Mouse (Mus musculus) embryonic facial prominence, embryonic 10.5 days (tissue): ENCODE results near the gene Zdhhc19. TPM values are rescaled to one million over a fixed set of nuclear protein-coding genes. Genes with fewer than 3 reads are reported as not detected.
"Not testable (repeated sequence)": the region's sequence is repeated elsewhere in the genome, so short reads cannot be mapped to it uniquely, and the experiment has no call there.

Source experiments
- DNase-seq: peaks from one replicate; pipeline ENCODE4 v3.0.0-alpha.2; 2017; ENCODE audit warnings: low spot score
- H3K27ac ChIP-seq: fragments of 300-500 bp; sonication (generic); replicated peaks from 2 replicates; pipeline ENCODE4 v1.5.1; 2016; ENCODE audit warnings: mild to moderate bottlenecking
- H3K27me3 ChIP-seq: fragments of 300-500 bp; sonication (generic); replicated peaks from 2 replicates; pipeline ENCODE4 v1.6.1; 2016; ENCODE audit warnings: low read depth, mild to moderate bottlenecking; ENCODE audit not compliant: poor library complexity, severe bottlenecking
- H3K36me3 ChIP-seq: fragments of 300-500 bp; sonication (generic); replicated peaks from 2 replicates; pipeline ENCODE4 v1.6.1; 2016; ENCODE audit warnings: mild to moderate bottlenecking, moderate library complexity
- H3K4me1 ChIP-seq: fragments of 300-500 bp; sonication (generic); 2 replicates; pipeline ENCODE4 v1.6.1; 2016
- H3K4me3 ChIP-seq: fragments of 300-500 bp; sonication (generic); 2 replicates; pipeline ENCODE4 v1.5.1; 2016; ENCODE audit warnings: mild to moderate bottlenecking, moderate library complexity
- H3K9me3 ChIP-seq: fragments of 300-500 bp; sonication (generic); 2 replicates; pipeline ENCODE4 v1.6.1; 2016; ENCODE audit warnings: mild to moderate bottlenecking
- WGBS: fragments of 180-500 bp; shearing (Covaris S2); methylation state at CpG from one replicate; pipeline ENCODE4 v1.1.7; 2016; 5-methylcytosine and 5-hydroxymethylcytosine counted together
- polyA plus RNA-seq: library from polyadenylated mRNA; unstranded; fragments of >200 nt; fragmentation: Nextera tagmentation; extraction: Ambion mirVana; gene quantifications from 2 replicates; pipeline ENCODE4 v1.2.1, GENCODE M21; 2016

Gene Zdhhc19
- polyA plus RNA-seq, 1 experiment from 2014 or later = not detected

- WGBS = 0% methylated on average over 1 of the region's 1 CpGs
- no peaks in the 10 kb centered on the region for H3K4me1 ChIP-seq
- no peak for DNase-seq
- H3K36me3 ChIP-seq = peaks cover 63% of the 10 kb centered on the region
- H3K27me3 ChIP-seq = no peaks in the 10 kb centered on the region
- no peak overlapping the region for H3K27ac ChIP-seq
- H3K4me3 ChIP-seq = no peak overlapping the region
- H3K9me3 ChIP-seq = no peaks in the 10 kb centered on the region
Measured at GRCm38 (mm10) chr16:32464908-32465307, 31.2 kb upstream of the Zdhhc19 start.

DNA sequence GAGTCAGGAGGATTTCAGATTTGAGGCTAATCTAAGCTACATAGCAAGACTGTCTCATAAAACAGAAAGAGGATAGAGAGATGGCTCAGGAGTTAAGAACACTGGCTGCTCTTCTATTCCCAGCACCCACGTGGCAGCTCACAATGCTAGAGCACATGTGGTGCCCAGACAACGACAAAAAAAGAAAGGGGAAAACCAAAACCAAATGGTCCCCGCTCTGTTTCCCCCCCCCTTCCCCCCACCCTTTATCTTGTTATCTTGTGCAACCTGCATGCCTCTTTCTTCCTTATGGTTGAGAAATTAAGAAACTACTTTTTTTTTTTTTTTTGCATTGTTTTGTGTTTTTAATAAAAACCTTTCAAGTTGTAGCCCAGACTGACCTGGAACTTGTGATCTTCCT is 27.6 kb upstream of the Zdhhc19 start:
- peaks cover 12% of the 10 kb centered on the region; the same call in 1 of the 2 replicates for H3K4me1 ChIP-seq
- H3K36me3 ChIP-seq = peaks cover 82% of the 10 kb centered on the region
- no peak for DNase-seq
- H3K27me3 ChIP-seq = no peaks in the 10 kb centered on the region
- H3K9me3 ChIP-seq = no peaks in the 10 kb centered on the region
- H3K4me3 ChIP-seq = no peak overlapping the region
- WGBS = 81% methylated on average over 3 of the region's 3 CpGs
- no peak overlapping the region for H3K27ac ChIP-seq

- Histone ChIP-seq H3K9me3 (no peaks in the 10 kb centered on the region), H3K27me3 (no peaks in the 10 kb centered on the region), H3K4me1 (peaks cover 12% of the 10 kb centered on the region; the same call in 1 of the 2 replicates), H3K36me3 (peaks cover 76% of the 10 kb centered on the region), H3K27ac (no peak overlapping the region), H3K4me3 (no peak overlapping the region)
- WGBS = 81% methylated on average over 5 of the region's 5 CpGs
- no peak for DNase-seq
Measured at GRCm38 (mm10) chr16:32469404-32470105, 26.5 kb upstream of the Zdhhc19 start.

DNA sequence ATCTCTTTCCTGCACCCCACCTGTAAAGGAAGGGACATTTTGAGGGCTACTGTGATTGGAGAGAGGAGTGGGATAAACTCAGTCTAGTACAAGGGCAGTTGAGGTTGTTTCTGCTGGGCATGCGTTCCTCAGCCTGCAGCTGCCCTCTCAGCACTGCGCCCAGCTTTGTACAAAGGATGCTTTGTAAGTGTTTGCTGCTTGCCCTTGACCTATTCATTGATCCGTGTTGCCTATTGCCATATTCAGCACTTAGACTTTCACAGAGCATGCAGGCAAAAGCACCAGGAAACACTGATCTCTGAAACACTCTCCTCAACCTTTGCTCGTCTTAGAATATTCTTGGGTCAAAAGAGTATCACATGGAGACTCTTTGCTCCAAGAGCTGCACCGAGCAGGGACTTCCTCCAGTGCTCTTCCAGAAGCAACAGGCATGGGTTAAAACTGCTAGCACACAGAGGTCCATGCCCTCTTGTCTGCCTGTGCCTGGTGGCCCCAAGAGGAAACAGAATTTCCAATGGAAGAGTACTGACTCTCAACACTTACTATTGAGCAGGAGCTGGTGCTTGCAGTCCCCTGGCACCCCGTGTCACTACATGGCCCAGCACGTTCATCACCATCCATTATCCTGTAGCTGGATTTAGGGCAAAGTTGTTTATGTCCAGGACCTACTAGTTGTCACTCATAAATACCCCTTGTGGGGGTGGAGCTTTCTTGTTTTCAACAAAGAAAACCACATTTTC is 23.6 kb upstream of the Zdhhc19 start:
- DNase-seq = no peak
- Histone ChIP-seq H3K4me1 (peaks cover 12% of the 10 kb centered on the region; the same call in 1 of the 2 replicates), H3K36me3 (peaks cover 62% of the 10 kb centered on the region), H3K9me3 (no peaks in the 10 kb centered on the region), H3K4me3 (no peak overlapping the region), H3K27ac (0 out of 2 replicates have a peak overlapping the region, but pooled peaks have one; percentile 61), H3K27me3 (no peaks in the 10 kb centered on the region)
- 76% methylated on average over 7 of the region's 7 CpGs for WGBS

DNA sequence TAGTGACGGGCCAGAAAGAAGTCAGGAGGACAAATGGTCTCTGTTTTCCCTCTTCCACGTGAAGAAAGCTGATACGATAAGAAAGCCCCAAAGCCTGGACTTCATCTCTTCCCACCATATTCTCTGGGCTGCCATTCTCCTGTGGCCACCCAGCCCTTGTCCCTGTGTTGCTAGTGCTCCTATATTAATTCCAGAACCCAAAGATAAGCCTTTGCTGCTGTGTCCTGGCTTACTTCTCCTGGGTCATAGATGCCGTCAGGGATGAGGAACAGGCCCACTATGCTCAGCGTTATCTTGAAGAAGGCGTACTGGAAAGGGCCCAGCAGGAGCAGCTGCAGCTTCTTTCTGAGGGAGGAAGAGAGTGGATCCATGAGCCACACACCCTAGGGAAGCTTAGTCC is 18.8 kb upstream of the Zdhhc19 start:
- no peak overlapping the region for H3K27ac ChIP-seq
- whole genome bisulfite sequencing = 84% methylated on average over 6 of the region's 6 CpGs
- no peaks in the 10 kb centered on the region for H3K27me3 ChIP-seq
- H3K9me3 ChIP-seq = no peaks in the 10 kb centered on the region
- H3K4me3 ChIP-seq = no peak overlapping the region
- H3K4me1 ChIP-seq = peaks cover 4% of the 10 kb centered on the region; the same call in 1 of the 2 replicates
- peaks cover 15% of the 10 kb centered on the region; the same call in 1 of the 2 replicates for H3K36me3 ChIP-seq
- no peak for DNase-seq

DNA sequence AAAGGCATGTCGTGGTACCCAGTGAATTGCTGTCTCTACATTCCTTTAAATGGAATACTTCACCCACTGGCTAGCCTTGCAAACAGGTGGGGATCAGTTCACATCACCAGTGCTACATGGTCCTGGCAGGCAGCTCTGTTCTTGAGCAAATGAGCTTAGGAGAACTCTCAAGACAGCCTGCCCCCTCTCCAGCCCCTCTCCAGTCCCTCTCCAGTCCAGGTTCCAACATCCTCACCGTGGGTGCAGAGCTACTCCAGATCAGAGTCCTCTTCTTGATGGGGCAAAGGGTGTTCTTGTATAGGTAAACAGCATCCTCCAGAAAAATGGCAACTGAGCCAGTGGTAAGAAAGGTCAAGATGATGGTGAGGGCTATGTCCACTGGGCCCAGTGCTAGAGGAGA is 16.6 kb upstream of the Zdhhc19 start:
- Histone ChIP-seq H3K27ac (no peak overlapping the region), H3K27me3 (no peaks in the 10 kb centered on the region), H3K36me3 (no peaks in the 10 kb centered on the region), H3K9me3 (no peaks in the 10 kb centered on the region), H3K4me3 (no peak overlapping the region), H3K4me1 (peaks cover 12% of the 10 kb centered on the region)
- DNase-seq = no peak
- 84% methylated on average over 2 of the region's 2 CpGs for WGBS

DNA sequence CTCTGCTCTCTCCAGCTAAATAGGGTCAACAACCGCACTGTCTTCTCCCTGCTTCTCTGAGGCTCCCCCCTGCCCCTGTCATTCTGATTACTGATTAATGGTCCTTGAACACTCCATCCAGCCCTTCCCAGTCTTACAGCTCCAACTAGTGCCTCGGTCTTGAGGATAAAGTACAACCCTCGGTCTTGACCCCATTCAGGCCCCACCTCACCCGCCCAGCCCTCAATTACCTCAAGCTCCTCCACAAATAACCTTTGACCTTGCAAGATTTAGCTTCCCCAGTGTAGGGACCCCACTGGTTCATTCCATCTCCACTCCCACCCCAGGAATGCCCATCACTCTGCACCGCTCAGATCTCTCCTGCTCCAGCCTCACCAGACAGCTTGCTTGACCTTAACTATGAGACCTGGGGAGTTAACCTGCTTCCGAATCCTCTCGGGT is 11.6 kb upstream of the Zdhhc19 start:
- no peaks in the 10 kb centered on the region for H3K9me3 ChIP-seq
- no peak for DNase-seq
- 37% methylated on average over 7 of the region's 7 CpGs for WGBS

DNA sequence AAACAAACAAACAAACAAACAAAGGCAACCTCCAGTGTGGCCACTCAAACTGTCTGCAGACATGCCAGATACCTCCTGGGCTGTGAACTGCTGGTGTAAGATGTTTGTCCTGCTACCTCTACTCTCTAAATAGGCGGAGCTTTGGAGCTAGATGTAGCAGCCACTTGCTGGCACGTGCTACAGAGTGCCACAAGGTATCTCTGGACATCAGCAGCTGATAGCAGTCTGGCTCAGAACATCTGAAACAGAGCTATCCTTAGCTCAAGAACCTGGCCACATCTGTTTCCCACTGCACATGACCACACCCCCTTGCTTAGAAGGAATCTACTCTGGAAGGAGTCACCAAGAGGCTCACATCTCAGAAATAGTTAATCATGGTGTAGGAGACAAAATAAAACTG is 10.9 kb upstream of the Zdhhc19 start:
- DNase-seq = no peak
- no peak overlapping the region for H3K27ac ChIP-seq
- 81% methylated on average over 2 of the region's 2 CpGs for WGBS
- H3K4me1 ChIP-seq = peaks cover 38% of the 10 kb centered on the region
- H3K27me3 ChIP-seq = 0 out of 2 replicates have a peak, but pooled peaks cover 3% of the 10 kb centered on the region
- H3K9me3 ChIP-seq = no peaks in the 10 kb centered on the region
- no peak overlapping the region for H3K4me3 ChIP-seq
- H3K36me3 ChIP-seq = no peaks in the 10 kb centered on the region

More for the DNA sequence above, 11.6 kb upstream of the Zdhhc19 start:
- Histone ChIP-seq H3K4me1 (peaks cover 38% of the 10 kb centered on the region), H3K27me3 (0 out of 2 replicates have a peak, but pooled peaks cover 3% of the 10 kb centered on the region), H3K27ac (peak overlapping the region; percentile 30; the same call in 1 of the 2 replicates), H3K4me3 (no peak overlapping the region), H3K36me3 (no peaks in the 10 kb centered on the region)

DNA sequence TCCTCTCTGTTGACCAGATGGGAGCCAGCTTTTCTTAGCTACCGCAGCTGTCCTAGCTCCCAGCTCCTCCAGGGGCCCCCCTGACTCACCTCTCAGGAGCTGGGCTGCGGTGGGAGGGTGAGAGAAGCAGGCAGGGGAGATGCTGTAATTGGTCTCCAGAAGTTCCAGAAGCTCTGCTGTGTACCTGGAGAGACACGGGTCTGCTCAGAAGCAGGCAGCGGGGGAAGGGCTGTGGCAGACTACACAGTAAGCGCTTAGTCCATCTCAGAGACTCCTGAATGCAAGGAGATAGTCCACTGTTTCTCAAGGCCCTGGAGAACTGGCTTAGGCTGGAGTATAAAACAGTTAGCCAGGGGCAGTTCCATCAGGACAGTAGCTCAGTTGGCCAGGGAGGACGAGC is 10.0 kb upstream of the Zdhhc19 start:
- no peaks in the 10 kb centered on the region for H3K36me3 ChIP-seq
- H3K4me1 ChIP-seq = peaks cover 38% of the 10 kb centered on the region
- no peak for DNase-seq
- no peaks in the 10 kb centered on the region for H3K9me3 ChIP-seq
- no peak overlapping the region for H3K4me3 ChIP-seq
- no peak overlapping the region for H3K27ac ChIP-seq
- WGBS = 79% methylated on average over 6 of the region's 6 CpGs
- 0 out of 2 replicates have a peak, but pooled peaks cover 3% of the 10 kb centered on the region for H3K27me3 ChIP-seq

DNA sequence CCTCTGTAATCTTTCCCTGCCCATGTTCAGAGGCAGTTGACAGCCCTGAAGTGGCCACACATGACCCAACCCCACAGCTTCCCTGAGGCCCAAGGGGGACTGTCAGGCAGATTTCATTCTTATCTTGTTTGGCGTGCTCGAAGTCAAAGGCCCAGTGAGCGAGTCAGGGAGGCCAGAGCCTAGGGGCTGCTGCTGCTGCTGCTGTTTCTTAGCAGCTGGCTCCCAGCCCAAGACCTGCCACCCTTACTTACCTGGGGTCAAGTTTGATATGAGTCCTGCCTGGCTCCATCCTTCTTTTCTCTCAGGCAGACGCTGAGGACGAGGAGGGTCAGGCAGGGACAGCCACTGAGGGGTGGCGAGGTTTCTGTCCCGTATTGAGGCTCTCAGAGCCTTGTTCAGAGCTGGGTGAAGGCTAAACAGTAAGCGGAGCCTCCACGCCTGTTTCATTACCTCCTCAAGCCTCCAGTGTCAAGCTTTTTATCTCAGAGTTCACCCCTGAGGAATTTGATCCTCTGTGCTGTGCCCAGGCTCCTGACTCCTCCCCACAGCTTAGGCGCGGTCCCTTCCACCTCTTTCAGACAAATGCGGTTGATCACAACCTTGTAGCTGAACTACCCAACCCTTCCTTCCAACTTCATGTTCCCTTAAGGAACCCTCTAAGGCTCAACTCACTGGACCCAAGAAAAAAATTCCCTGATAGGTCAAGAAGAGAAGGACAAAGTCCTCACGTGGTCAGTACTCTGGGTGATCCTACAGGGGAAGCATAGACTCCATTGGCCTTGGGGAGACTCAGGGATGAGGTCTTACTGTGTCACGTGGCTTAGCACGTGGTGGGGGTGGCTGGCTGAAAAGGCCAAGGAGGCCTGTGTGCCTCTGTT is 8.6 kb upstream of the Zdhhc19 start, which contains the start of gene Slc51a:
Gene Slc51a, minus strand, starts transcription at position 646 of the 878 bp plus-strand sequence.
- WGBS = 53% methylated on average over 15 of the region's 15 CpGs
- Histone ChIP-seq H3K27ac (no peak within 1 kb of the TSS), H3K9me3 (no peaks in the 10 kb centered on the region), H3K4me1 (peaks cover 38% of the 10 kb centered on the region), H3K27me3 (0 out of 2 replicates have a peak, but pooled peaks cover 3% of the 10 kb centered on the region), H3K4me3 (no peak within 1 kb of the TSS), H3K36me3 (no peaks in the 10 kb centered on the region)
- no peak for DNase-seq

- no peak overlapping the region for H3K4me3 ChIP-seq
- 0 out of 2 replicates have a peak, but pooled peaks cover 3% of the 10 kb centered on the region for H3K27me3 ChIP-seq
- H3K27ac ChIP-seq = no peak overlapping the region
- 91% methylated on average over 3 of the region's 3 CpGs for WGBS
- DNase-seq = no peak
- no peaks in the 10 kb centered on the region for H3K9me3 ChIP-seq
- H3K4me1 ChIP-seq = peaks cover 31% of the 10 kb centered on the region
- H3K36me3 ChIP-seq = no peaks in the 10 kb centered on the region
Measured at GRCm38 (mm10) chr16:32488939-32489338, 7.1 kb upstream of the Zdhhc19 start.

GRCm38 (mm10) chr16:32494371-32494770 is 1.7 kb upstream of the Zdhhc19 start:
- not testable (repeated sequence) for H3K36me3 ChIP-seq, H3K9me3 ChIP-seq, H3K27me3 ChIP-seq, H3K4me1 ChIP-seq, H3K4me3 ChIP-seq, H3K27ac ChIP-seq, DNase-seq
- 80% methylated on average over 6 of the region's 6 CpGs for WGBS
